Mouse (Mus musculus): ENCODE data around the gene Kl. TPM values are rescaled to one million over a fixed set of nuclear protein-coding genes. Genes with fewer than 3 reads are reported as not detected.
A peak's percentile ranks its signal among the peaks of the same experiment; 100 is the strongest.

The Kl gene
- total and polyA plus RNA-seq, 3 experiments: not detected

DNA sequence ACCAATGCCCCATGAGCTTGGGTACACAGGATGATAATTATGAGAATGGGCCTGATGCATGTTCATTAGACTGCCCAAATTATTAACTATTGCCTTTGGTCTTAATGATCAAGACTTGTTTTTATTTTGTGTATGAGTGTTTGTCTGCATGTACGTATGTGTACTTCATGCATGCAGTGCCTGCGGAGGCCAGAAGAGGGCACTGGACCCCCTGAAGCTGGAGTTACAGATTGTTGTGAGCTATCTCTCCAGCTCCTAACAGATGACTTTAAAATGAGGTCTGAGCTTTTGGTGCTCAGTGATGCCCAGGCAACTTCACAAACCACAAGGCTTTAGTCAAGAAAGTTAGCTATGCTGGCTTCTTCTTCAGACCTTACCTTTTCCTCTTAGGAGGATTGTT, 6.8 kb upstream of the Kl start:
- dilution Hi-C loops (cut with MboI; ENCODE audit: extremely low pct_ligation_motif_present, extremely low pct_unique_long_range_greater_than_20kb, low sequenced_read_pairs) (no loop called here), in situ Hi-C loops (cut with MboI; ENCODE audit: low pct_ligation_motif_present, low pct_unique_long_range_greater_than_20kb, low sequenced_read_pairs) (no loop called here)
- TF ChIP-seq RCOR1 (conservative IDR thresholded peaks at IDR 0.05; ENCODE audit: low read depth, low read length) (no peak), CTCF (conservative IDR thresholded peaks at IDR 0.05 in 1 of 2, IDR thresholded peaks at IDR 0.05 in 1 of 2; ENCODE audit: low read depth in 2 of 2, low read length in 2 of 2) (peak in 1 of 2 experiments; percentile 28; a peak in 2 of 4 replicates)
- H3K4me2 ChIP-seq (ENCODE audit: insufficient read depth, low read depth, poor library complexity, severe bottlenecking): no peak overlapping the region
- H3K36me3 ChIP-seq (replicated peaks in 1 of 2; ENCODE audit: control insufficient read depth in 1 of 2, insufficient read depth in 1 of 2, low read length in 1 of 2): no peaks in the 10 kb centered on the region
- H3K9me3 ChIP-seq (replicated peaks; ENCODE audit: low read length): peaks cover 4% of the 10 kb centered on the region
- no peaks in the 10 kb centered on the region for H3K27me3 ChIP-seq (replicated peaks)
- DNase-seq (ENCODE audit: extremely low read depth): no peak
- no peak overlapping the region for H3K4me3 ChIP-seq (replicated peaks in 1 of 3; ENCODE audit: low read depth in 2 of 3, low read length in 2 of 3, poor library complexity in 1 of 3)
- H3K9ac ChIP-seq (ENCODE audit: insufficient read depth, low read depth): no peak overlapping the region
- no peaks in the 10 kb centered on the region for H3K4me1 ChIP-seq (ENCODE audit: control insufficient read depth in 1 of 2, insufficient read depth in 2 of 2)
- H3K27ac ChIP-seq (ENCODE audit: insufficient read depth, low read depth): no peak overlapping the region
- no peaks in the 10 kb centered on the region for H3K79me2 ChIP-seq (replicated peaks; ENCODE audit: control insufficient read depth, extremely low read depth, insufficient read depth, poor library complexity, severe bottlenecking)

GRCm38 (mm10) chr5:150949131-150949530, 3.3 kb upstream of the Kl start:
- Histone ChIP-seq H3K4me2 (ENCODE audit: insufficient read depth, low read depth, poor library complexity, severe bottlenecking) (no peak overlapping the region), H3K4me1 (ENCODE audit: control insufficient read depth in 1 of 2, insufficient read depth in 2 of 2) (no peaks in the 10 kb centered on the region), H3K27me3 (replicated peaks) (no peaks in the 10 kb centered on the region), H3K79me2 (replicated peaks; ENCODE audit: control insufficient read depth, extremely low read depth, insufficient read depth, poor library complexity, severe bottlenecking) (no peaks in the 10 kb centered on the region), H3K9ac (ENCODE audit: insufficient read depth, low read depth) (no peak overlapping the region), H3K36me3 (replicated peaks in 1 of 2; ENCODE audit: control insufficient read depth in 1 of 2, insufficient read depth in 1 of 2, low read length in 1 of 2) (no peaks in the 10 kb centered on the region), H3K9me3 (replicated peaks; ENCODE audit: low read length) (peaks cover 15% of the 10 kb centered on the region), H3K27ac (ENCODE audit: insufficient read depth, low read depth) (no peak overlapping the region), H3K4me3 (replicated peaks in 1 of 3; ENCODE audit: low read depth in 2 of 3, low read length in 2 of 3, poor library complexity in 1 of 3) (no peak overlapping the region)
- dilution Hi-C loops (cut with MboI; ENCODE audit: extremely low pct_ligation_motif_present, extremely low pct_unique_long_range_greater_than_20kb, low sequenced_read_pairs): no loop called here
- in situ Hi-C loops (cut with MboI; ENCODE audit: low pct_ligation_motif_present, low pct_unique_long_range_greater_than_20kb, low sequenced_read_pairs): no loop called here
- TF ChIP-seq MAFK (IDR thresholded peaks at IDR 0.05; ENCODE audit: insufficient replicate concordance, low read length): no peak
- TF ChIP-seq USF1 (IDR thresholded peaks at IDR 0.05; ENCODE audit: low read depth, low read length): no peak
- no peak for TF ChIP-seq KAT2A (IDR thresholded peaks at IDR 0.05; ENCODE audit: insufficient replicate concordance, low read length)
- no peak for TF ChIP-seq GABPA (IDR thresholded peaks at IDR 0.05; ENCODE audit: insufficient replicate concordance, low read depth, low read length)
- DNase-seq (ENCODE audit: extremely low read depth): no peak

DNA sequence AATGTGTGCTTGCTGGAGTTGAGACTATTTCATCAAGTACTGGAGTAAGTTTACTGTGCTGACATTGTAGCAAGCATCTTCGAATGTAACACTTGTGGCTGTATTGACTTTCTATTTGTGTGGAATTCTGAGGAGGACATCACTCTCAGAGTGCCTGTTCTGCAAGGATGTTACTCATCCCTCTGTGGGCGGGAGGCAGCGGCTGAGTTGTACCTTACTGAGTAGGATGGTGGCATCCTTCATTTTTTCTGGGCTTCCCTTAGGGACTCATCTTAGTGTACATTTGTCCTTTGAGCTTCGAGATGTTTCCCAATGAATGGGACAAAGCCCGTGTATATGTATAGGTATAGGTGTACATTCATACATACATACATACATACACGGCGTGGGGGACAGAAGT, 1.1 kb upstream of the Kl start:
- H3K4me1 ChIP-seq (ENCODE audit: control insufficient read depth in 1 of 2, insufficient read depth in 2 of 2): no peaks in the 10 kb centered on the region
- no peaks in the 10 kb centered on the region for H3K27me3 ChIP-seq (replicated peaks)
- no peak overlapping the region for H3K9ac ChIP-seq (ENCODE audit: insufficient read depth, low read depth)
- no peaks in the 10 kb centered on the region for H3K79me2 ChIP-seq (replicated peaks; ENCODE audit: control insufficient read depth, extremely low read depth, insufficient read depth, poor library complexity, severe bottlenecking)
- in situ Hi-C loops (cut with MboI; ENCODE audit: low pct_ligation_motif_present, low pct_unique_long_range_greater_than_20kb, low sequenced_read_pairs): no loop called here
- DNase-seq (ENCODE audit: extremely low read depth): no peak
- no peak overlapping the region for H3K27ac ChIP-seq (ENCODE audit: insufficient read depth, low read depth)
- TF ChIP-seq IRF4 (IDR thresholded peaks at IDR 0.05; ENCODE audit: low read depth, low read length): no peak
- TF ChIP-seq JUND (conservative IDR thresholded peaks at IDR 0.05; ENCODE audit: low read depth, low read length): no peak
- TF ChIP-seq RAD21 (IDR thresholded peaks at IDR 0.05; ENCODE audit: low read depth, low read length): no peak
- TF ChIP-seq E2F4 (IDR thresholded peaks at IDR 0.05; ENCODE audit: insufficient replicate concordance, low read depth, low read length): no peak
- TF ChIP-seq TBP (conservative IDR thresholded peaks at IDR 0.05; ENCODE audit: low read depth, low read length): no peak
- TF ChIP-seq PAX5 (IDR thresholded peaks at IDR 0.05; ENCODE audit: low read length): no peak
- TF ChIP-seq MYC (IDR thresholded peaks at IDR 0.05; ENCODE audit: low read depth, low read length): no peak
- no peak for TF ChIP-seq NELFE (IDR thresholded peaks at IDR 0.05; ENCODE audit: low read depth, low read length)
- H3K36me3 ChIP-seq (replicated peaks in 1 of 2; ENCODE audit: control insufficient read depth in 1 of 2, insufficient read depth in 1 of 2, low read length in 1 of 2): no peaks in the 10 kb centered on the region
- H3K4me2 ChIP-seq (ENCODE audit: insufficient read depth, low read depth, poor library complexity, severe bottlenecking): no peak overlapping the region
- H3K9me3 ChIP-seq (replicated peaks; ENCODE audit: low read length): peaks cover 11% of the 10 kb centered on the region
- dilution Hi-C loops (cut with MboI; ENCODE audit: extremely low pct_ligation_motif_present, extremely low pct_unique_long_range_greater_than_20kb, low sequenced_read_pairs): no loop called here
- no peak overlapping the region for H3K4me3 ChIP-seq (replicated peaks in 1 of 3; ENCODE audit: low read depth in 2 of 3, low read length in 2 of 3, poor library complexity in 1 of 3)
